Mouse (Mus musculus) limb, embryonic 10.5 days (tissue): Measurements from ENCODE around the gene Cacna1c. TPM values are rescaled to one million over a fixed set of nuclear protein-coding genes. Genes with fewer than 3 reads are reported as not detected.

ENCODE experiments used
- DNase-seq: peaks from one replicate; pipeline ENCODE4 v3.0.0-alpha.2; 2017; ENCODE audit warnings: low spot score
- H3K27ac ChIP-seq: fragments of 300-500 bp; sonication (generic); 2 replicates; pipeline ENCODE4 v1.5.1; 2016; ENCODE audit warnings: mild to moderate bottlenecking
- H3K27me3 ChIP-seq: fragments of 300-500 bp; sonication (generic); 2 replicates; pipeline ENCODE4 v1.6.1; 2016; ENCODE audit warnings: low read depth, mild to moderate bottlenecking; ENCODE audit not compliant: poor library complexity, severe bottlenecking
- H3K36me3 ChIP-seq: fragments of 300-500 bp; sonication (generic); 2 replicates; pipeline ENCODE4 v1.6.1; 2016; ENCODE audit warnings: mild to moderate bottlenecking, moderate library complexity
- H3K4me1 ChIP-seq: fragments of 300-500 bp; sonication (generic); 2 replicates; pipeline ENCODE4 v1.6.1; 2016
- H3K4me3 ChIP-seq: fragments of 300-500 bp; sonication (generic); 2 replicates; pipeline ENCODE4 v1.5.1; 2016; ENCODE audit warnings: mild to moderate bottlenecking, moderate library complexity
- H3K9me3 ChIP-seq: fragments of 300-500 bp; sonication (generic); replicated peaks from 2 replicates; pipeline ENCODE4 v1.6.1; 2016; ENCODE audit warnings: mild to moderate bottlenecking
- WGBS: fragments of 180-500 bp; shearing (Covaris S2); methylation state at CpG from one replicate; pipeline ENCODE4 v1.1.7; 2016; 5-methylcytosine and 5-hydroxymethylcytosine counted together
- polyA plus RNA-seq: library from polyadenylated mRNA; unstranded; fragments of >200 nt; fragmentation: Nextera tagmentation; extraction: Ambion mirVana; gene quantifications from 2 replicates; pipeline ENCODE4 v1.2.1, GENCODE M21; 2016

Cacna1c gene
- 5.7 and 10.2 TPM in 2 replicates for polyA plus RNA-seq

GRCm38 (mm10) chr6:119196382-119197305 is at the start of gene Cacna1c:
Gene Cacna1c, minus strand, starts transcription at chr6:119196418.
- DNase-seq, result no peak
- H3K4me3 ChIP-seq, result no peak within 1 kb of the TSS

GRCm38 (mm10) chr6:119240871-119241705 is 44.9 kb upstream of the Cacna1c start:
- H3K4me1 ChIP-seq, result peaks cover 16% of the 10 kb centered on the region
- no peaks in the 10 kb centered on the region for H3K36me3 ChIP-seq
- DNase-seq, result no peak
- H3K27me3 ChIP-seq, result no peaks in the 10 kb centered on the region
- H3K4me3 ChIP-seq, result no peak overlapping the region
- no peaks in the 10 kb centered on the region for H3K9me3 ChIP-seq
- WGBS, result 49% methylated on average over 21 of the region's 21 CpGs
- H3K27ac ChIP-seq, result no peak overlapping the region

More at GRCm38 (mm10) chr6:119196382-119197305, at the start of gene Cacna1c:
- Histone ChIP-seq H3K27ac (no peak within 1 kb of the TSS), H3K36me3 (peaks cover 13% of the 10 kb centered on the region), H3K9me3 (no peaks in the 10 kb centered on the region), H3K27me3 (no peaks in the 10 kb centered on the region), H3K4me1 (peaks cover 25% of the 10 kb centered on the region)
- WGBS, result 63% methylated on average over 17 of the region's 17 CpGs

- no peak for DNase-seq
- no peaks in the 10 kb centered on the region for H3K9me3 ChIP-seq
- no peaks in the 10 kb centered on the region for H3K36me3 ChIP-seq
- no peak overlapping the region for H3K4me3 ChIP-seq
- H3K27ac ChIP-seq, result no peak overlapping the region
- 83% methylated on average over 7 of the region's 7 CpGs for WGBS
- H3K4me1 ChIP-seq, result peaks cover 18% of the 10 kb centered on the region
- H3K27me3 ChIP-seq, result no peaks in the 10 kb centered on the region
Observed at GRCm38 (mm10) chr6:119240256-119240655, 44.0 kb upstream of the Cacna1c start.

GRCm38 (mm10) chr6:119239341-119240005 is 43.3 kb upstream of the Cacna1c start:
- 80% methylated on average over 5 of the region's 5 CpGs for WGBS
- no peaks in the 10 kb centered on the region for H3K27me3 ChIP-seq
- no peaks in the 10 kb centered on the region for H3K36me3 ChIP-seq
- H3K4me3 ChIP-seq, result no peak overlapping the region
- DNase-seq, result no peak
- no peak overlapping the region for H3K27ac ChIP-seq
- no peaks in the 10 kb centered on the region for H3K9me3 ChIP-seq
- H3K4me1 ChIP-seq, result peaks cover 18% of the 10 kb centered on the region

- H3K27ac ChIP-seq, result no peak overlapping the region
- no peak overlapping the region for H3K4me3 ChIP-seq
- no peaks in the 10 kb centered on the region for H3K36me3 ChIP-seq
- peaks cover 18% of the 10 kb centered on the region for H3K4me1 ChIP-seq
- DNase-seq, result peak; percentile 24
- H3K27me3 ChIP-seq, result no peaks in the 10 kb centered on the region
- WGBS, result 80% methylated on average over 8 of the region's 8 CpGs
- H3K9me3 ChIP-seq, result no peaks in the 10 kb centered on the region
Observed at GRCm38 (mm10) chr6:119237427-119237989, 41.3 kb upstream of the Cacna1c start.

- peaks cover 13% of the 10 kb centered on the region for H3K4me1 ChIP-seq
- WGBS, result 54% methylated on average over 1 of the region's 1 CpGs
- no peak within 1 kb of the TSS for H3K27ac ChIP-seq
- no peak for DNase-seq
- no peaks in the 10 kb centered on the region for H3K36me3 ChIP-seq
- no peaks in the 10 kb centered on the region for H3K27me3 ChIP-seq
- H3K9me3 ChIP-seq, result no peaks in the 10 kb centered on the region
- no peak within 1 kb of the TSS for H3K4me3 ChIP-seq
Observed at GRCm38 (mm10) chr6:119236241-119236640, 40.0 kb upstream of the Cacna1c start, which contains the start of gene Cacna2d4. Gene Cacna2d4, plus strand, starts transcription at chr6:119236526.

GRCm38 (mm10) chr6:119235441-119235840 is 39.2 kb upstream of the Cacna1c start:
- no peak overlapping the region for H3K27ac ChIP-seq
- H3K9me3 ChIP-seq, result no peaks in the 10 kb centered on the region
- H3K27me3 ChIP-seq, result no peaks in the 10 kb centered on the region
- H3K4me1 ChIP-seq, result peaks cover 7% of the 10 kb centered on the region; the same call in 1 of the 2 replicates
- no peaks in the 10 kb centered on the region for H3K36me3 ChIP-seq
- DNase-seq, result no peak
- no peak overlapping the region for H3K4me3 ChIP-seq
- WGBS, result 80% methylated on average over 5 of the region's 5 CpGs

- H3K9me3 ChIP-seq, result no peaks in the 10 kb centered on the region
- no peak overlapping the region for H3K27ac ChIP-seq
- 46% methylated on average over 3 of the region's 3 CpGs for WGBS
- peaks cover 7% of the 10 kb centered on the region; the same call in 1 of the 2 replicates for H3K4me1 ChIP-seq
- H3K4me3 ChIP-seq, result no peak overlapping the region
- H3K36me3 ChIP-seq, result no peaks in the 10 kb centered on the region
- DNase-seq, result peak; percentile 61
- H3K27me3 ChIP-seq, result no peaks in the 10 kb centered on the region
Observed at GRCm38 (mm10) chr6:119233066-119233465, 36.8 kb upstream of the Cacna1c start.

- no peak overlapping the region for H3K27ac ChIP-seq
- no peaks in the 10 kb centered on the region for H3K27me3 ChIP-seq
- H3K36me3 ChIP-seq, result no peaks in the 10 kb centered on the region
- 82% methylated on average over 11 of the region's 11 CpGs for WGBS
- H3K4me3 ChIP-seq, result no peak overlapping the region
- no peaks in the 10 kb centered on the region for H3K9me3 ChIP-seq
- no peak for DNase-seq
- no peaks in the 10 kb centered on the region; the same call in 1 of the 2 replicates for H3K4me1 ChIP-seq
Observed at GRCm38 (mm10) chr6:119228861-119229603, 32.8 kb upstream of the Cacna1c start.

- Histone ChIP-seq H3K4me1 (no peaks in the 10 kb centered on the region; the same call in 1 of the 2 replicates), H3K9me3 (no peaks in the 10 kb centered on the region), H3K27ac (no peak overlapping the region), H3K27me3 (no peaks in the 10 kb centered on the region), H3K36me3 (peaks cover 3% of the 10 kb centered on the region; the same call in 1 of the 2 replicates), H3K4me3 (no peak overlapping the region)
- no peak for DNase-seq
- WGBS, result 93% methylated on average over 8 of the region's 8 CpGs
Observed at GRCm38 (mm10) chr6:119227001-119227400, 30.8 kb upstream of the Cacna1c start.

- H3K27me3 ChIP-seq, result no peaks in the 10 kb centered on the region
- no peaks in the 10 kb centered on the region for H3K9me3 ChIP-seq
- 92% methylated on average over 6 of the region's 6 CpGs for WGBS
- no peak overlapping the region for H3K4me3 ChIP-seq
- peaks cover 7% of the 10 kb centered on the region; the same call in 1 of the 2 replicates for H3K36me3 ChIP-seq
- DNase-seq, result no peak
- H3K27ac ChIP-seq, result no peak overlapping the region
- H3K4me1 ChIP-seq, result no peaks in the 10 kb centered on the region; the same call in 1 of the 2 replicates
Observed at GRCm38 (mm10) chr6:119225731-119226130, 29.5 kb upstream of the Cacna1c start.
